Mouse (Mus musculus) cortical plate, adult 2 months (tissue): ENCODE data around the gene Pdk4.

ENCODE experiments used
- CTCF ChIP-seq: fragments of 200-500 bp; IDR thresholded peaks from 2 replicates; pipeline ENCODE4 v1.5.1; 2011; ENCODE audit warnings: mild to moderate bottlenecking, control low read depth, low read length; ENCODE audit not compliant: insufficient read depth; ENCODE audit errors: extremely low read depth
- POLR2A ChIP-seq: fragments of 200-500 bp; IDR thresholded peaks from 2 replicates; pipeline ENCODE4 v1.6.1; 2011; ENCODE audit warnings: mild to moderate bottlenecking, low read length, control low read depth; ENCODE audit not compliant: insufficient read depth; ENCODE audit errors: extremely low read depth

- TF ChIP-seq CTCF, result no peak
- TF ChIP-seq POLR2A, result no peak
These were observed 11.1 kb downstream of the Pdk4 start for GRCm38 (mm10) chr6:5485028-5485427.
